Mouse (Mus musculus) CH12F3 (cell line): ENCODE measurements around the gene Pi4k2a.

Experiments used
- in situ Hi-C: fragments of 300-500 bp; cut with MboI; formaldehyde crosslinking; loops from 2 replicates; pipeline ENCODE4 v1.14.3; 2020; ENCODE audit warnings: low sequenced_read_pairs

Pi4k2a gene

DNA sequence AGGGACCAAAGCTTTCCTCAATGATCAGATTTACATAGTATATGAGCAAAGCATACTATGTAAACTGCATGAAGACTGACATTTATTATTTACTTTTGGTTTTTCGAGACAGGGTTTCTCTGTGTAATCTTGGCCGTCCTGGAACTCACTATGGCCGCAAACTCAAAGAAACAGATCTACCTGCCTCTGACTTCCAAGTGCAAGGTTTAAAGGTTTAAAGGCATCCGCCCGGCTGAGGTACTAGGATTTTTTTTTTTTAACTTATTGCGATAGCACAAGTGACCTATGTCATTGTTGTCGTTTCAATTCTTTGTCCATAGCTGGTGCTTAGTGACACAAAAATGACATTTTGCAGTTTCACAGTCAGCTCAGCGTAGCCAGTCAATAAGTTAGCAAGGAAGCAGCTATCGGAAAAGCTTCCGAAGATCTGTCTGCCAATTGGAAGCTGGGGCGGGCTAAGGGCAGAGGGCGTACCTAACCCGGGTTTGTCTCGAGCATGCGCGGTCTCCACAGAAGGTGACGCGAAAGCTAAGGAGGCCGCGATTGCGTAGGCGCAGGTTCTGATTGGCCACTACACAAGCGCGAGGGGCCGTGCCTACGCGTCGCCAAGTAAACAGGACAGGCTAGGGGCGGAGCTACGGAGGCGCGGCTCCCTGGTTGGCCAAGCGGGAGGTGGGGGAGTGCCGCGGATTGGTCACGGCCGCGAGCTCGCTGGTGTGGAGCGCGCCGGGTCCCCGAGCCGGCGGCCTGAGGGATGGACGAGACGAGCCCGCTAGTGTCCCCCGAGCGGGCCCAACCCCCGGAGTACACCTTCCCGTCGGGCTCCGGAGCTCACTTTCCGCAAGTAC, at the start of gene Pi4k2a:
TSS of gene Pi4k2a (plus strand) at position 723 of the 848 bp plus-strand sequence.
- in situ Hi-C loops = no loop called here

- in situ Hi-C loops = no loop called here
Measured at GRCm38 (mm10) chr19:42043988-42044387, 46.3 kb upstream of the Pi4k2a start.

DNA sequence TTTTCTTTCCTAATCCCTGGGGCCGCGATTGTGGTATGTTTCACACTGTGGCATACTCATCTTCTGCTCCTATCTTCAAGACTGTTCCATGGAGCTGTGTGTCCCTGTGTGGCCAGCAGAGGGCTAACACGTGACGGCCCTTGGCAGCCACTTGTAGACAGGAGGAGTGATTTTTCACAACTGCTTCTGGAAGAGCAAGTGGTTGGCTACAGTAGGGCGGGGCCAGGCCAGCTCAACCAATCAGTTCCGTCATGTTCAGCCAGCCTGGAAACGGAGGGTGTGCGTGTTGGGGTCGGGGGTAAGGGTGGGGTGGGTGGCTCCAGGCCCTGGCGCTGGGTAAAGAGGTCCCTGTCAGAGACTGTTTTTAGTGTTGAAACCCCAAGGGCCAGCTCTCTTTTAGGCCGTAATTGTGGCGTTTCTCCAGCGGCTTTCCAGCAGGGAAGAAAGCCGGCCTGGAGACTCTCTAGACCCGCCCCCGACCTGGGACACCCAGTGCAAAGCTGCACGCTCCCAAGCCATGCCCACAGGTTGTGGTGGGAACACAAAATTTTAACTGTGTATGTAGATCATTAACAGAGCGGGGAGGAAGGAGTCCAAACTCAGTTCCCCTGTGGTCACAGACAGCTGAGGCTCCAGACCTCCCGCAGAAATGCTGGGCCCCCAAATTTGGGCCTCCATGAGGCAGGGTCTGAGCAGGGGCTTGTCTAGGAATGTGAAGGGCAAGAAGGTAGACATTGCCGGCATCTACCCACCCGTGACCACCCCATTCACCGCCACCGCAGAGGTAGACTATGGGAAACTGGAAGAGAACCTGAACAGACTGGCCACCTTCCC, 44.8 kb upstream of the Pi4k2a start, which contains the start of gene Hoga1:
TSS of gene Hoga1 (plus strand) at position 342 of the 834 bp plus-strand sequence.
- in situ Hi-C loops = no loop called here

DNA sequence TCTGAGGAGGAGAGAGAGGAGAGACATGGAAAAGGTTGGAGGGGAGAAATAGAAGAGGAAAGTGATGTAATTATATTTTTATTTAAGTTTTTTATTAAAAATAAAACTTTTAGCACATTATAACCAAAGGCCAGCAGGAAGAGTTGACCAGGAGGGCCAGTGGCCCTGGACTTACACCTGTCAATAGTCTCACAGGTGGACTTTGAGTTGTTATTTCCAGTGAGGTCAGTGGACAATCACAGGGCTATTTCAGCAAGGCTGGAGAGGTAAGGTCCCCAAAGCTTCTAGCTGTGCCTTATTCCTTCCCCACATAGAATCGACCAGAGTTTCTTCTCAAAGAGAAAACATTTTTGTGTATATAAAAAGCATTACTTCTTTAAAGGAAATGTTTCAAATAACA, 40.0 kb upstream of the Pi4k2a start:
- in situ Hi-C loops = no loop called here

GRCm38 (mm10) chr19:42051351-42051750, 38.9 kb upstream of the Pi4k2a start:
- in situ Hi-C loops = no loop called here

DNA sequence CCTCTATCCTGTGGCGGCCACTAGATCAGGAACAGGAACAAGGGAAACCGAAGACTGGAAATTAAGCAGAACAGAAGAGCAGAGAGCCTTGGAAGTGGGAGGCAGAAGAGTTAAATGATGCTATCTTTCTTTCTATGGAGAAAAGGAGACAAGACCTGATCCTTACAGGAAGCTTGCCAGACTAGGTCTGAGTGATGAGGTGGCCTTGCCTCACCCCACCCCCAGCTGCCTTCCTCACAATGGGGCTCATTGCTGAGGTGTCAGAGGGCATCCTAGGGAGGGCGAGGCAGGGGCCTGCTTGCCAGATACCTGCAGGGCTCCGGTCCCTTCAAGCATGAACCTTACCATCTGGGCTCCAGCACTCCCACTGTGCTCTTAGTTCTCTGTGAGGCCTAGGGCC, 38.3 kb upstream of the Pi4k2a start, which contains the start of gene 4933411K16Rik:
TSS of gene 4933411K16Rik (plus strand) at position 301 of the 400 bp plus-strand sequence.
- in situ Hi-C loops = no loop called here

- in situ Hi-C loops = no loop called here
Measured at GRCm38 (mm10) chr19:42054255-42054654, 36.0 kb upstream of the Pi4k2a start.

- in situ Hi-C loops = no loop called here
Measured at GRCm38 (mm10) chr19:42055881-42056280, 34.4 kb upstream of the Pi4k2a start.

DNA sequence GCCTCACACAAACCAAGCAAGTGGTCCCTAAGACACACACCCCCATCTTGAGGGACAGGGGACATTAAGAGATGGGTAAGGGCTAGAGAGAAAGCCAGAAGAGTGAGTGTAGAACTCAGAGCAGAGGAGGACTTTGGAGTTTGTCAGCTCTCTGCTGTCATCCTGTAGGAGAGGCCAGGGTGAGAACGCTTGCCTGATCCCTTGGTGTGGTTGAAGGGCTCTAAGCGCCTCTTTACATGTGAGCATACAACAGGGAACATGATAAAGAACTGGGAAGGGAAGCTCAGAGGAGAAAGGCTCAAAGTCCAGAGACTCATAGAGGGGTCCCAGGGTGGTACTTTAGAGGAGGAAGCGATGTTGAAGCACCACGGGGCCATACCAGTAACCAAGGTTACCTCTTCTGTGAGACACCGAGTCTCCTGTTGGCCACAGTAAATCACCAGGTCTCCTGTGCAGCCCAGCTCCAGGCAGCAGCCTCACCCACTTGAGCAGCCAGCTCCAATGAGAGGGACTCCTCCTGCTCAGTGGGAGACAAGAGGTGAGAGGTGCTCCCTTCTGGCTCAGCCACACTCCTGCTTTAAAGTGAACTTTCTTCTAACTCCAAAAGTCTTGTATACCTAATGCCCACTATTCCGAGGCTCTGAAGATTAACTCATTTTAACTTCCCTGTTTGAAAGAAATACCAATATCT, 33.4 kb upstream of the Pi4k2a start:
- in situ Hi-C loops = no loop called here

- in situ Hi-C loops = no loop called here
Measured at GRCm38 (mm10) chr19:42058426-42058825, 31.8 kb upstream of the Pi4k2a start.

DNA sequence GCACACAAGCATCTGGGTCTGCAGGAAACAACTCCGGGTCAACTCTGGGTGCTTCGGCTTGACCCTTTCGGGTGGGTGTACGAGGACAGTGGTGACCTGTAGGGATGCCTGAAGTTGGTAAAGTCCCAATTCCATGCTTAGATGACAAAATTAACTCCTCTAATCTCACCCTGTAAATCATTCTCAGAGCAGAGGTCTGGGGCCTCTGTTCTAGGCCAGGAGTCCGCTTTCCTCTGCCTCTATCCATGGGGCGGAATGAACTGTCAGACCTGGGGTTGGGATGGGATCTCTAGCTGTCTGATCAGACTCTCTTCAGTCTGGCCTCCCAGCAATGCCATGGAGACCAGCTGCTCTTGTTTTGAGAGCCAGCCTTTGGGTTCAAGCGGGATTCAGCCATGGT, 28.8 kb upstream of the Pi4k2a start:
- in situ Hi-C loops = no loop called here

DNA sequence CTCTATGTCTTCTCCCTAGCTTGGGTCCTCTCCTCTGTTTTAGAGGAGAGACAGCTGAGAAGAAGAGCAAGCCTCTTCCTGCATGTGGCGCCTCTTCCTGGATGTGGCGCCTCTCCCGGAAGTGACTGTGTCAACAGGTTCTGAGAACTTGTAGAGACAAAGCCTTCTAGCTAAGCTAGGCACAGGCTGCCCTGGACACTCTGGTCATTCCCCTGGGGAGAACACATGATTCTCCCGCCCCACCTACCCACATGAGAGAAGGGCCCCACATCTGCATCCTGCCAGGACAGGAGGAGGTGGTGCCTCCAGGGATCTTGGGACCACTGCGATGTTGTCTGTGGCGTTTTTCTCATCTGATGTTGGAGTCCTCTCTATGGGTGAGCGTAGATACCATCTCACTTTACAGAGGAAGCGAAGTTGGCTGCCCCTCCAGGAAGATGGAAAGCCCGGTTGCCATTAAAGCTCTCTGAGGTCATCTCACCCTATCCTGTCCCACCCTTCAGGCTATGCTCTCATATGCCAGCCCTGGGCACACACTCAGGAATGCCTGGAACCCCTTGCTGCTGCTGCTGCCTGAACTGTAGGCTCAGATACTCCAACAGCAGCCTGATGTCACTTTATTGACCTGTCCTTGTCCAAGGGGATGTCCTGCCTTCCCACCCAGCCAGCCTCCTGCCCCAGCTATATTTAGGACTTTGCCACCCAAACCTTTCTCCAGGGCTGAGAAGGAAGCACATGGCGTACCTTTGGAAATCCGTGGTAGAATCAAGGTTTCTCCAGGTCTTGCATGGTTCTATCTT, 21.6 kb upstream of the Pi4k2a start:
- in situ Hi-C loops = no loop called here

- in situ Hi-C loops = no loop called here
Measured at GRCm38 (mm10) chr19:42069241-42069525, 21.1 kb upstream of the Pi4k2a start.

DNA sequence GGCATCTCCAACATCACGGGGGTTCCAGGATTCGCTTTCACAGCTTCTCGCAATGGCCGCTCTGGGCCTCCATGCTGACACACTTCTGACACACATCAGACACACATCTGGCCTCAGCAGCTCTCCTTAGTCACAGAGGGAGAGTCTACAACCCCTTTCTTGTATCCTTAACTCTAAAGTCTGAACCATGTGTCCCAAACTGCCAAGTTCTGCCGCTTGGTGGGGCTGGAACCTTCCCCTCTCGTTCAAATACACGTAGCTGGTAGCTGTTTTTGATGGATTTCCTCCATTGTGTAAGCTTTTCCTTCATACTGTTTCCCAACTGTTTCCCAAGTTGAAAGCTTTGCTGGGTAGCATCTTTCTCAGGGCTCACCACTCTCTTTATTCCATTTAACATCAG, 19.0 kb upstream of the Pi4k2a start:
- in situ Hi-C loops = no loop called here

DNA sequence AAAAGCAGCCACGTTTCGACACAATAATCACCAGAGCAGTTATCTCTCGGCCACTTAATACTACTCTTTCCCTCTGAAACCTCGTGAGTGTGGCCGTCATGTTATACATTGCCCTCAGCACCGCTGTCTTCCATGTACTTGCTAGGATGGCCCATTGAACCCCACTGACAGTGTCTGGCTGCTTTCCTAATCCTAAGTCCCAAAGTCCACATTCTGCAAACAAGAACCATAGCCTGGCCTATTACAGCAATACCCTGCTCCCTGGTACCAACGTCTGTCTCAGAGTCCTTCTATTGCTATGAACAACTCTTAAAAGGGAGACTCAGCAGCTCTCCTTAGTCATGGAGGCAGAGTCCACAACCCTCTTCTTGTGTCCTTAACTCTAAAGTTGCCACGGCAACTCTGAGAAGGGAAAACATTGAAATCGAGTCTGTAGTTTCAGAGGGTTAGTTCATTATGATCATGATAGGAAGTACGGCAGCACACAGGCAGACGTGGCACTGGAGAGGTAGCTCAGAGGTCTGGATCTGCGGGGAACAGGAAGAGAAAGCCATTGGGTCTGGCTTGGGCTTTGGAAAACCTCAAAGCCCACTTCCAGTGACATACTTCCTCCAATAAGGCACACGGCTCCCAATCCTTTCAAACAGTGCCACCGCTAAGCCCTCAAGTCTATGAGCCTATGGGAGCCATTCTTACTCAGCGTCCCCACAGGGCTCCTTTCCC, 18.2 kb upstream of the Pi4k2a start:
- in situ Hi-C loops = no loop called here

DNA sequence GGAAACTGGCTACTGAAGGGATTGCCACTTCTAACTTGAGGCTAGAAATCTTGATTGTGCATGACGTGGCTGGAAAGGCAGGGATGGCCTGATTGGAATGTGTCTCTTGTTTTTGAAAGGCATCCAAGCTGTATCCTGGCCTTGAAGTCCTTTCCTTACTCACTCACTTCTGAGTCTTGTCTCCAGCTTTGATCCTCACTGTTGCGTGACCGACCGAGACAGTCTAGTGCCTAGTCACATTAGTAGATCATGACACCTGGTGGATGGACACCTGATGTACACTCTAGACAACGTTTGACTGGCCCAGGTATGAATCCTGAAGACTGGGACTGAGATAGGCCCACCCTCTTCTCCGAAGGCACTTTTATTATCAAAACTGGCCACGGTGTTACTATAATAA, 17.5 kb upstream of the Pi4k2a start:
- in situ Hi-C loops = no loop called here

- in situ Hi-C loops = no loop called here
Measured at GRCm38 (mm10) chr19:42075051-42075450, 15.2 kb upstream of the Pi4k2a start.

GRCm38 (mm10) chr19:42075992-42076391, 14.3 kb upstream of the Pi4k2a start:
- in situ Hi-C loops = no loop called here

GRCm38 (mm10) chr19:42078566-42078965, 11.7 kb upstream of the Pi4k2a start:
- in situ Hi-C loops = no loop called here

DNA sequence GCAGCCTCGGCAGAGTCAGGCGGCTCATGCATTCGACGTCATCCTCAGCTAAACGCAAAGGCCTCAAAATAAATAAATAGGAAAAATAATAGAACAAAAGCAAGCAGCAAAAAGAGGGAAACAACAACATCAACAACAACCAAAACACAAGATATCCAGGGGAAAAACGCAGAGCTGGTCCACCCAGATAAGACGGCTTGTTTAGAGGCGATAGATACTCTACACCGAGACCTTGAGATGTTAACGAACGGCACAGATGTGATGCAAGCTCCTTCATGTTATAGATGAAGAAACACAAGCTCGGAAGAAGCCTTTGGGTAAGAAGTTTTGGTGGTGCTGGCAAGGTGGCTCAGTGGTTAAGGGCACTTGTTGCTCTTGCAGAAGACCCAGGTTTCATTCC, 11.3 kb upstream of the Pi4k2a start:
- in situ Hi-C loops = no loop called here
